Mouse (Mus musculus) CH12.LX (cell line): ENCODE data around the gene Zc3h12c.

Experiments used
- CTCF ChIP-seq, 2 experiments: IDR thresholded peaks in 1 of 2; conservative IDR thresholded peaks in 1 of 2; 2 replicates each; pipeline ENCODE4 v1.5.1; 2011 to 2012; ENCODE audit warnings: low read depth in 2 of 2, low read length in 2 of 2, improper control_type of control experiment in 1 of 2, inconsistent platforms in 1 of 2, mild to moderate bottlenecking in 1 of 2, moderate library complexity in 1 of 2
- ETS1 ChIP-seq: conservative IDR thresholded peaks from 2 replicates; pipeline ENCODE4 v1.6.1; 2012; ENCODE audit warnings: low read depth, mild to moderate bottlenecking, inconsistent platforms, low read length, improper control_type of control experiment, moderate library complexity
- IRF4 ChIP-seq: IDR thresholded peaks from 2 replicates; pipeline ENCODE4 v1.6.1; 2014; ENCODE audit warnings: low read depth, mild to moderate bottlenecking, inconsistent platforms, low read length, improper control_type of control experiment
- MAZ ChIP-seq: IDR thresholded peaks from 2 replicates; pipeline ENCODE4 v1.6.1; 2012; ENCODE audit warnings: low read depth, mild to moderate bottlenecking, inconsistent platforms, low read length, improper control_type of control experiment, moderate library complexity
- POLR2A ChIP-seq: IDR thresholded peaks from 2 replicates; pipeline ENCODE4 v1.6.1; 2011; ENCODE audit warnings: low read depth, mild to moderate bottlenecking, improper control_type of control experiment, low read length
- USF1 ChIP-seq: IDR thresholded peaks from 2 replicates; pipeline ENCODE4 v1.6.1; 2014; ENCODE audit warnings: low read depth, mild to moderate bottlenecking, inconsistent platforms, low read length, improper control_type of control experiment
- ZC3H11A ChIP-seq: IDR thresholded peaks from 2 replicates; pipeline ENCODE4 v1.6.1; 2012; ENCODE audit warnings: low read depth, mild to moderate bottlenecking, inconsistent platforms, low read length, improper control_type of control experiment

- no peak for TF ChIP-seq CTCF (conservative IDR thresholded peaks at IDR 0.05 in 1 of 2, IDR thresholded peaks at IDR 0.05 in 1 of 2; ENCODE audit: low read depth in 2 of 2, low read length in 2 of 2)
- TF ChIP-seq ZC3H11A = no peak
- TF ChIP-seq POLR2A = no peak
- TF ChIP-seq IRF4 = peak; percentile 93
- TF ChIP-seq MAZ = no peak
- peak; percentile 62 for TF ChIP-seq ETS1
- no peak for TF ChIP-seq USF1
These were observed 9.8 kb downstream of the Zc3h12c start for GRCm38 (mm10) chr9:52158561-52158960.
